Mouse (Mus musculus) spleen, adult 2 months (tissue): ENCODE data around the gene Foxf2.

Experiments
- CTCF ChIP-seq: fragments of 200-500 bp; IDR thresholded peaks from 2 replicates; pipeline ENCODE4 v1.5.1; 2011; ENCODE audit warnings: mild to moderate bottlenecking, inconsistent platforms; ENCODE audit not compliant: insufficient read depth, insufficient read length, insufficient replicate concordance; ENCODE audit errors: extremely low read depth
- POLR2A ChIP-seq: fragments of 200-500 bp; IDR thresholded peaks from 2 replicates; pipeline ENCODE4 v1.6.1; 2011; ENCODE audit warnings: low read depth, low read length, inconsistent platforms

GRCm38 (mm10) chr13:31652131-31652745, 26.6 kb downstream of the Foxf2 start:
- TF ChIP-seq CTCF: no peak
- no peak for TF ChIP-seq POLR2A
